Mouse (Mus musculus) CH12.LX (cell line): Measurements from ENCODE around the gene Htra3. TPM values are rescaled to one million over a fixed set of nuclear protein-coding genes. Genes with fewer than 3 reads are reported as not detected.

Experiments
- DNase-seq: peaks from one replicate; pipeline ENCODE4 v3.0.0-alpha.2; 2013; ENCODE audit errors: extremely low read depth
- H3K27ac ChIP-seq: 2 replicates; pipeline ENCODE4 v1.5.1; 2012; ENCODE audit warnings: low read depth, mild to moderate bottlenecking, control low read depth, moderate library complexity; ENCODE audit not compliant: insufficient read depth
- H3K27me3 ChIP-seq: replicated peaks from 2 replicates; pipeline ENCODE3; 2012; ENCODE audit warnings: inconsistent platforms
- H3K36me3 ChIP-seq, 2 experiments: replicated peaks in 1 of 2; 2 replicates each; pipeline versions ENCODE3 to v1.6.1; 2012; ENCODE audit warnings: inconsistent platforms in 1 of 2, low read length in 1 of 2, mild to moderate bottlenecking in 1 of 2, mixed read lengths in 1 of 2, moderate library complexity in 1 of 2; ENCODE audit not compliant: control insufficient read depth in 1 of 2, insufficient read depth in 1 of 2
- H3K4me1 ChIP-seq, 2 experiments: 2 replicates each; pipeline ENCODE4 v1.6.1; 2012; ENCODE audit warnings: inconsistent platforms in 1 of 2, moderate library complexity in 1 of 2; ENCODE audit not compliant: insufficient read depth in 2 of 2, control insufficient read depth in 1 of 2
- H3K4me2 ChIP-seq: 2 replicates; pipeline ENCODE4 v1.6.1; 2012; ENCODE audit warnings: low read depth, mild to moderate bottlenecking, control low read depth; ENCODE audit not compliant: poor library complexity, insufficient read depth, severe bottlenecking
- H3K4me3 ChIP-seq, 3 experiments: fragments of 150-350 bp in 1 of 3; sonication (generic) in 1 of 3; replicated peaks in 1 of 3; 2 replicates each; pipeline versions ENCODE3 to v1.5.1; 2011 to 2012; ENCODE audit warnings: low read depth in 2 of 3, low read length in 2 of 3, mild to moderate bottlenecking in 2 of 3, moderate library complexity in 2 of 3, control low read depth in 1 of 3, improper control_type of control experiment in 1 of 3, inconsistent platforms in 1 of 3, mixed read lengths in 1 of 3; ENCODE audit not compliant: poor library complexity in 1 of 3
- H3K79me2 ChIP-seq: replicated peaks from 2 replicates; pipeline ENCODE4 v1.6.1; 2012; ENCODE audit warnings: mild to moderate bottlenecking, moderate library complexity; ENCODE audit not compliant: control insufficient read depth, poor library complexity, insufficient read depth, severe bottlenecking; ENCODE audit errors: extremely low read depth
- H3K9ac ChIP-seq: 2 replicates; pipeline ENCODE4 v1.6.1; 2012; ENCODE audit warnings: low read depth, mild to moderate bottlenecking, control low read depth, moderate library complexity; ENCODE audit not compliant: insufficient read depth
- H3K9me3 ChIP-seq: replicated peaks from 2 replicates; pipeline ENCODE3; 2012; ENCODE audit warnings: low read length, inconsistent platforms, mixed read lengths
- CHD1 ChIP-seq: IDR thresholded peaks from 2 replicates; pipeline ENCODE4 v1.6.1; 2012; ENCODE audit warnings: low read depth, low read length, improper control_type of control experiment, inconsistent platforms
- CHD2 ChIP-seq: IDR thresholded peaks from 2 replicates; pipeline ENCODE4 v1.6.1; 2011; ENCODE audit warnings: low read length, improper control_type of control experiment
- CTCF ChIP-seq, 2 experiments: IDR thresholded peaks in 1 of 2; conservative IDR thresholded peaks in 1 of 2; 2 replicates each; pipeline ENCODE4 v1.5.1; 2011 to 2012; ENCODE audit warnings: low read depth in 2 of 2, low read length in 2 of 2, improper control_type of control experiment in 1 of 2, inconsistent platforms in 1 of 2, mild to moderate bottlenecking in 1 of 2, moderate library complexity in 1 of 2
- E2F4 ChIP-seq: IDR thresholded peaks from 2 replicates; pipeline ENCODE4 v1.6.1; 2011; ENCODE audit warnings: low read depth, low read length, improper control_type of control experiment; ENCODE audit not compliant: insufficient replicate concordance
- ETS1 ChIP-seq: conservative IDR thresholded peaks from 2 replicates; pipeline ENCODE4 v1.6.1; 2012; ENCODE audit warnings: low read depth, mild to moderate bottlenecking, inconsistent platforms, low read length, improper control_type of control experiment, moderate library complexity
- JUN ChIP-seq: IDR thresholded peaks from 2 replicates; pipeline ENCODE4 v1.6.1; 2011; ENCODE audit warnings: low read depth, mild to moderate bottlenecking, low read length, improper control_type of control experiment, moderate library complexity; ENCODE audit not compliant: insufficient read depth
- KAT2A ChIP-seq: IDR thresholded peaks from 2 replicates; pipeline ENCODE4 v1.6.1; 2012; ENCODE audit warnings: low read length, improper control_type of control experiment, inconsistent platforms; ENCODE audit not compliant: insufficient replicate concordance
- MAFK ChIP-seq: IDR thresholded peaks from 2 replicates; pipeline ENCODE4 v1.6.1; 2011; ENCODE audit warnings: low read length, improper control_type of control experiment; ENCODE audit not compliant: insufficient replicate concordance
- MAZ ChIP-seq: IDR thresholded peaks from 2 replicates; pipeline ENCODE4 v1.6.1; 2012; ENCODE audit warnings: low read depth, mild to moderate bottlenecking, inconsistent platforms, low read length, improper control_type of control experiment, moderate library complexity
- MEF2A ChIP-seq: IDR thresholded peaks from 2 replicates; pipeline ENCODE4 v1.6.1; 2014; ENCODE audit warnings: low read depth, mild to moderate bottlenecking, inconsistent platforms, low read length, improper control_type of control experiment, borderline replicate concordance
- MYC ChIP-seq: IDR thresholded peaks from 2 replicates; pipeline ENCODE4 v1.6.1; 2011; ENCODE audit warnings: low read depth, mild to moderate bottlenecking, improper control_type of control experiment, low read length
- NRF1 ChIP-seq: IDR thresholded peaks from 2 replicates; pipeline ENCODE4 v1.6.1; 2014; ENCODE audit warnings: low read depth, mild to moderate bottlenecking, inconsistent platforms, low read length, improper control_type of control experiment, moderate library complexity
- POLR2AphosphoS2 ChIP-seq: IDR thresholded peaks from 2 replicates; pipeline ENCODE4 v1.6.1; 2011; ENCODE audit warnings: low read depth, low read length, improper control_type of control experiment
- RAD21 ChIP-seq: IDR thresholded peaks from 2 replicates; pipeline ENCODE4 v1.6.1; 2011; ENCODE audit warnings: low read depth, mild to moderate bottlenecking, low read length, improper control_type of control experiment, moderate library complexity
- SMC3 ChIP-seq: IDR thresholded peaks from 2 replicates; pipeline ENCODE4 v1.6.1; 2011; ENCODE audit warnings: low read depth, low read length, improper control_type of control experiment
- UBTF ChIP-seq: IDR thresholded peaks from 2 replicates; pipeline ENCODE4 v1.6.1; 2012; ENCODE audit warnings: low read depth, mild to moderate bottlenecking, inconsistent platforms, low read length, improper control_type of control experiment, moderate library complexity
- USF1 ChIP-seq: IDR thresholded peaks from 2 replicates; pipeline ENCODE4 v1.6.1; 2014; ENCODE audit warnings: low read depth, mild to moderate bottlenecking, inconsistent platforms, low read length, improper control_type of control experiment
- ZC3H11A ChIP-seq: IDR thresholded peaks from 2 replicates; pipeline ENCODE4 v1.6.1; 2012; ENCODE audit warnings: low read depth, mild to moderate bottlenecking, inconsistent platforms, low read length, improper control_type of control experiment
- ZKSCAN1 ChIP-seq: IDR thresholded peaks from 2 replicates; pipeline ENCODE4 v1.6.1; 2012; ENCODE audit warnings: low read depth, inconsistent platforms, low read length, improper control_type of control experiment, borderline replicate concordance
- ZMIZ1 ChIP-seq: IDR thresholded peaks from 2 replicates; pipeline ENCODE4 v1.6.1; 2012; ENCODE audit warnings: low read depth, mild to moderate bottlenecking, inconsistent platforms, low read length, improper control_type of control experiment
- ZNF384 ChIP-seq: IDR thresholded peaks from 2 replicates; pipeline ENCODE4 v1.6.1; 2012; ENCODE audit warnings: low read depth, low read length, improper control_type of control experiment, inconsistent platforms
- dilution Hi-C: fragments of 300-500 bp; cut with MboI; formaldehyde crosslinking; loops from 2 replicates; pipeline ENCODE4 v1.14.3; 2020; ENCODE audit warnings: low sequenced_read_pairs; ENCODE audit not compliant: extremely low pct_unique_long_range_greater_than_20kb, extremely low pct_ligation_motif_present
- in situ Hi-C: fragments of 300-500 bp; cut with MboI; formaldehyde crosslinking; loops from 3 replicates; pipeline ENCODE4 v1.14.3; 2019; ENCODE audit warnings: low sequenced_read_pairs, low pct_ligation_motif_present, low pct_unique_long_range_greater_than_20kb, mixed read lengths
- polyA plus RNA-seq: library from polyadenylated mRNA; unstranded; fragments of >175 nt; gene quantifications from 2 replicates; pipeline ENCODE4 v1.2.1, GENCODE M21; 2012; ENCODE audit warnings: low read depth; ENCODE audit not compliant: insufficient read length
- total RNA-seq, 2 experiments: library from RNA; depleted of rRNA; stranded (reverse); fragments of 300-350 nt in 1 of 2; fragments of >200 nt in 1 of 2; gene quantifications; 2 replicates each; pipeline ENCODE4 v1.2.3; 2012 to 2014

The Htra3 gene
- total and polyA plus RNA-seq, 3 experiments: not detected

- TF ChIP-seq ETS1 (no peak), POLR2AphosphoS2 (no peak)
These were observed 26.7 kb downstream of the Htra3 start (continued) for GRCm38 (mm10) chr5:35652872-35653271.

DNA sequence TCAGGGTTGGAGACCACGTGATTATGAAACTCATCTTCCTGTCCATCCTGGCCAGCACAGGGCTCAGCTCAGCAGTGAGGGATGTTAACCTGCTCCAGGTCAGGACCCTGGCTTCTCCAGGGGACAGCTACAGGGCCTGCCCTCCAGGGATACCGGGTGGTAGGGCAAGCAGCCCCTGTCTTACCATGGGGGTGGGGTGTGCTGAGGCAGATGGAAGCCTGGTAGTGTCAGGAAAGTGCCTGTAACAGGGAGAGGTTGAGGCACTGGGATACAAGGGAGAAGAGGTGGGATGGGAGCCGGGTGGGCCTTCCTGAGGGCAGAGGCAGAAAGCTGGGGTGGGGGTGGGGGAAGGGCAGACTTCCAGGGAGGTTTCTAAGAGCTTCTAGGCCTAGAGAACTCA is 27.3 kb downstream of the Htra3 start:
- in situ Hi-C loops: no loop called here
- Histone ChIP-seq H3K4me3 (no peak overlapping the region), H3K27me3 (peaks cover 48% of the 10 kb centered on the region)

DNA sequence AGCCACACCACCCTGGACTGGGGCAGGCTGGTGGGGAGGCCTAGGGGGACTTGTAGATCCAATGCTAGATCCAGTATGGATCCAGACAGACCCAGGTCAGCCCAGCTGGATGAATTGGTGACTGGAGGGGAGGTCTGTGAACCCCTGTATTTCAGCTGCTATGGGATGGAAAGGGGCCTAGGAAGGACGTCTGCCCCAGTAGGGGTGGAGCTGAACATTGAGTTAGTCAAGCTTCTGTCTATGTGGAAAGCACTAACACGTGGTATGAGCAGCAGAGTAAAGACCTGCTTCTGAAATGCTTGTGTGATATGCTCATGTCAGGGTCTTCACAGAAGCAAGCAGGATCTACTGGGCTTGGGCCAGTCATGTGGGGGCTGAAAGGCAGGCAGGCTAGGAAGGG is 31.4 kb downstream of the Htra3 start:
- Histone ChIP-seq H3K4me1 (peaks cover 2 to 5% of the 10 kb centered on the region in 2 experiments; a peak in 1 of 4 replicates), H3K79me2 (no peaks in the 10 kb centered on the region), H3K27me3 (peaks cover 59% of the 10 kb centered on the region), H3K4me2 (no peak overlapping the region), H3K36me3 (no peaks in the 10 kb centered on the region), H3K27ac (no peak overlapping the region), H3K9me3 (no peaks in the 10 kb centered on the region), H3K4me3 (no peak overlapping the region), H3K9ac (no peak overlapping the region)
- no peak for TF ChIP-seq JUN
- no peak for TF ChIP-seq KAT2A
- no peak for TF ChIP-seq MEF2A
- TF ChIP-seq MYC: no peak
- TF ChIP-seq POLR2AphosphoS2: no peak
- no peak for TF ChIP-seq CHD2
- TF ChIP-seq ZC3H11A: no peak
- TF ChIP-seq MAFK: no peak
- TF ChIP-seq ETS1: no peak
- TF ChIP-seq CHD1: no peak
- TF ChIP-seq ZKSCAN1: no peak
- dilution Hi-C loops (no loop called here), in situ Hi-C loops (no loop called here)
- no peak for DNase-seq

More for the DNA sequence above, 27.3 kb downstream of the Htra3 start:
- no peaks in the 10 kb centered on the region for H3K79me2 ChIP-seq
- H3K36me3 ChIP-seq: no peaks in the 10 kb centered on the region
- no peak overlapping the region for H3K9ac ChIP-seq
- TF ChIP-seq NRF1: no peak
- no peak for TF ChIP-seq E2F4
- no peak for TF ChIP-seq ZC3H11A
- TF ChIP-seq USF1: no peak
- TF ChIP-seq ZNF384: no peak
- TF ChIP-seq SMC3: no peak
- TF ChIP-seq CTCF (conservative IDR thresholded peaks at IDR 0.05 in 1 of 2, IDR thresholded peaks at IDR 0.05 in 1 of 2; ENCODE audit: low read depth in 2 of 2, low read length in 2 of 2): no peak
- no peak for TF ChIP-seq MAZ
- no peak for TF ChIP-seq ZMIZ1
- no peak for TF ChIP-seq RAD21
- TF ChIP-seq UBTF: no peak
- dilution Hi-C loops: no loop called here
- peaks cover 4 to 5% of the 10 kb centered on the region in 2 experiments; a peak in 3 of 4 replicates for H3K4me1 ChIP-seq
- H3K27ac ChIP-seq: no peak overlapping the region
- no peak overlapping the region for H3K4me2 ChIP-seq
- no peak for DNase-seq
- no peaks in the 10 kb centered on the region for H3K9me3 ChIP-seq
